Mouse (Mus musculus) kidney, embryonic 16.5 days (tissue): ENCODE data around the gene Igf2bp1. TPM values are rescaled to one million over a fixed set of nuclear protein-coding genes. Genes with fewer than 3 reads are reported as not detected.
A peak's percentile ranks its signal among the peaks of the same experiment; 100 is the strongest.
"Not testable (repeated sequence)": the region's sequence is repeated elsewhere in the genome, so short reads cannot be mapped to it uniquely, and the experiment has no call there.

Experiments used
- ATAC-seq: fragments of 200-750 bp; cut with Nextera tagmentation; 2 replicates; pipeline ENCODE4 v1.8.0; 2017; ENCODE audit warnings: moderate TSS enrichment; ENCODE audit not compliant: low FRiP score, low TSS enrichment
- H3K27ac ChIP-seq: fragments of 300-500 bp; sonication (generic); 2 replicates; pipeline ENCODE4 v1.5.1; 2014; ENCODE audit warnings: low read length
- H3K27me3 ChIP-seq: fragments of 300-500 bp; sonication (generic); 2 replicates; pipeline ENCODE4 v1.6.1; 2014; ENCODE audit warnings: low read length, control low read depth, mixed read lengths; ENCODE audit not compliant: insufficient read depth
- H3K36me3 ChIP-seq: fragments of 300-500 bp; sonication (generic); 2 replicates; pipeline ENCODE4 v1.6.1; 2014; ENCODE audit warnings: low read length, control low read depth, mixed read lengths; ENCODE audit not compliant: insufficient read depth
- H3K4me1 ChIP-seq: fragments of 300-500 bp; sonication (generic); 2 replicates; pipeline ENCODE4 v1.6.1; 2014; ENCODE audit warnings: low read length, control low read depth, mixed read lengths; ENCODE audit not compliant: insufficient read depth
- H3K4me2 ChIP-seq: fragments of 300-500 bp; sonication (generic); replicated peaks from 2 replicates; pipeline ENCODE4 v1.6.1; 2014; ENCODE audit warnings: low read depth, low read length
- H3K4me3 ChIP-seq: fragments of 300-500 bp; sonication (generic); 2 replicates; pipeline ENCODE4 v1.5.1; 2014; ENCODE audit warnings: mild to moderate bottlenecking, low read length
- H3K9ac ChIP-seq: fragments of 300-500 bp; sonication (generic); replicated peaks from 2 replicates; pipeline ENCODE4 v1.6.1; 2014; ENCODE audit warnings: low read length
- H3K9me3 ChIP-seq: fragments of 300-500 bp; sonication (generic); 2 replicates; pipeline ENCODE4 v1.6.1; 2016; ENCODE audit warnings: low read length, control low read depth
- WGBS: fragments of 180-500 bp; shearing (Covaris S2); extraction: QIAGEN DNeasy Blood & Tissue Kit; methylation state at CpG from one replicate; pipeline ENCODE4 v1.1.7; 2014; 5-methylcytosine and 5-hydroxymethylcytosine counted together
- polyA plus RNA-seq: library from polyadenylated mRNA; unstranded; fragments of >200 nt; fragmentation: Nextera tagmentation; extraction: Ambion mirVana; gene quantifications from 2 replicates; pipeline ENCODE4 v1.2.1, GENCODE M21; 2015

Igf2bp1 gene
- polyA plus RNA-seq, 1 experiment from 2014 or later: 57.2 TPM

GRCm38 (mm10) chr11:95939828-95940507 lies 65.8 kb downstream of the Igf2bp1 start:
- H3K27ac ChIP-seq: no peak overlapping the region
- H3K27me3 ChIP-seq: no peaks in the 10 kb centered on the region
- no peak for ATAC-seq
- no peaks in the 10 kb centered on the region for H3K4me1 ChIP-seq
- H3K9ac ChIP-seq: no peak overlapping the region
- H3K36me3 ChIP-seq: no peaks in the 10 kb centered on the region
- H3K9me3 ChIP-seq: no peaks in the 10 kb centered on the region
- 27% methylated on average over 11 of the region's 11 CpGs for WGBS
- H3K4me3 ChIP-seq: no peak overlapping the region
- H3K4me2 ChIP-seq: no peak overlapping the region

DNA sequence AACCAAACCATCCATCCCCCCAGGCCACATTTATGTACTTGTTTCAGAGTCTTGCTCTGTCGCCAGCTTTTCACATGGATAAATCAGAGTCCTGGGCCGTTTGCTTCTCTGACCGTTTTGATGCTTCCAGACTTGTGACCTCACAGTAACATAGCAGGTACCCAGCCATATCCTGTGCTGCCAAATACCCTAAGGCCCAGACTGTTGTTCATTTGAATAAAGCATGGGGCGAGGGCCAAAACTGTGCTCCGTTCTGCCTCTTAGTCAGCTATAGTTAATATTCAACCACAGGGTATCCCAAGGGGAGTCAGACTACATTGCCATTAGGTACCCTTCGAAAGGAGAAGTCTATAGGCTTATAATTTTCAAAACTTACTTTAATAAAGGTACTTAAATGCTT lies 69.3 kb downstream of the Igf2bp1 start:
- Histone ChIP-seq H3K4me2 (no peak overlapping the region), H3K4me1 (no peaks in the 10 kb centered on the region), H3K9ac (no peak overlapping the region), H3K4me3 (no peak overlapping the region), H3K36me3 (no peaks in the 10 kb centered on the region), H3K27ac (no peak overlapping the region), H3K9me3 (no peaks in the 10 kb centered on the region), H3K27me3 (no peaks in the 10 kb centered on the region)
- ATAC-seq: peak; percentile 82
- 70% methylated on average over 6 of the region's 6 CpGs for WGBS

GRCm38 (mm10) chr11:95932168-95932567 lies 73.6 kb downstream of the Igf2bp1 start:
- H3K4me3 ChIP-seq, H3K27me3 ChIP-seq, H3K9me3 ChIP-seq, H3K4me1 ChIP-seq, H3K36me3 ChIP-seq, ATAC-seq, H3K27ac ChIP-seq, H3K9ac ChIP-seq, H3K4me2 ChIP-seq: not testable (repeated sequence)
- WGBS: 91% methylated on average over 8 of the region's 10 CpGs

- no peak overlapping the region for H3K27ac ChIP-seq
- no peak overlapping the region for H3K9ac ChIP-seq
- no peak overlapping the region for H3K4me3 ChIP-seq
- H3K27me3 ChIP-seq: peaks cover 12% of the 10 kb centered on the region; the same call in 1 of the 2 replicates
- no peak for ATAC-seq
- H3K9me3 ChIP-seq: peaks cover 9% of the 10 kb centered on the region; the same call in 1 of the 2 replicates
- no peak overlapping the region for H3K4me2 ChIP-seq
- 70% methylated on average over 4 of the region's 4 CpGs for WGBS
- H3K4me1 ChIP-seq: no peaks in the 10 kb centered on the region
- no peaks in the 10 kb centered on the region for H3K36me3 ChIP-seq
Measured at GRCm38 (mm10) chr11:95926398-95926797, 79.3 kb downstream of the Igf2bp1 start.

- Histone ChIP-seq H3K27me3 (peaks cover 16% of the 10 kb centered on the region; the same call in 1 of the 2 replicates), H3K9me3 (peaks cover 9% of the 10 kb centered on the region; the same call in 1 of the 2 replicates), H3K36me3 (no peaks in the 10 kb centered on the region), H3K27ac (no peak overlapping the region), H3K4me1 (no peaks in the 10 kb centered on the region), H3K4me3 (no peak overlapping the region), H3K4me2 (no peak overlapping the region), H3K9ac (no peak overlapping the region)
- 87% methylated on average over 5 of the region's 5 CpGs for WGBS
- no peak for ATAC-seq
Measured at GRCm38 (mm10) chr11:95925976-95926375, 79.8 kb downstream of the Igf2bp1 start.

DNA sequence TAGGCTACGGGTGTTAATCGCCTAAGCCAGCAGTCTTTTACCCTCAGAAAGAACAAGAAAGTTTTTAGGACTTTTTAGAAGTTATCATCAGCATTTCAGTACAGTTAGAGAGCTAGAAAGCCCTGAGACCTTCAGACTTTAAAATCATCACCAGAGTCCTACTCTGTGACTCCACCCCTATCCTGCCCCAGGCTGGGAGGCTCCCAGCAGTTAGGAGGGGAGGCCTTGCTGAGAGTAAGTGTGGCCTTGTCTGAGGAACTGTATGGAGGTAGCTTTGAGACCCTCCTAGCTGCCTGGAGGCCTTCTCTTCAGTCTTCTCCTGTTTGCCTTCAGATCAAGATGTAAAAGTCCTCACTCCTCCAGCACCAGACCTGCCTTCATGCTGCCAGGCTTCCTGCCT lies 81.5 kb downstream of the Igf2bp1 start:
- H3K27me3 ChIP-seq: peaks cover 32% of the 10 kb centered on the region
- H3K4me1 ChIP-seq: no peaks in the 10 kb centered on the region
- no peak overlapping the region for H3K4me2 ChIP-seq
- H3K36me3 ChIP-seq: no peaks in the 10 kb centered on the region
- no peak overlapping the region for H3K4me3 ChIP-seq
- ATAC-seq: no peak
- H3K9me3 ChIP-seq: peaks cover 9% of the 10 kb centered on the region; the same call in 1 of the 2 replicates
- 22% methylated on average over 2 of the region's 2 CpGs for WGBS
- H3K9ac ChIP-seq: no peak overlapping the region
- no peak overlapping the region for H3K27ac ChIP-seq

DNA sequence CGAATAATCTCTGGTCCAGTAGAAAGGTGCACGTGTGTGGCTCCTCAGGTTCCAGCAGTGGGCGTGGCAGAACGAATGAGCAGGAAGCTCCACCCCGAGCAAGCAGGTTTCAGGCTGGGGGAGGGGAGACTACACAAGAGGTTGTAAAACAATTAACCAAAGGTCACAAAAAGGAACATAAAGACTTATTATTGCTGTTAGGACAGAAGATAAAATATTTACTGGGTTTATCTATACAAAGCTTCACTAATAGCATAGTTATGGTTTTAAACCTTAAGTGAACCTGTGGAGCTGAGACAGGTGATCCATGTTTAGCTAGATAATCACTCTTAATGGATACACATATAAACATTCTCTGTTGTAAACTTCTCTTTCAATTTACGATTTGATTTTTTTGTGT lies 82.3 kb downstream of the Igf2bp1 start:
- not testable (repeated sequence) for H3K9ac ChIP-seq, ATAC-seq, H3K4me1 ChIP-seq, H3K27ac ChIP-seq, H3K36me3 ChIP-seq, H3K4me2 ChIP-seq, H3K4me3 ChIP-seq, H3K9me3 ChIP-seq
- 2% methylated on average over 4 of the region's 6 CpGs for WGBS
- H3K27me3 ChIP-seq: peaks cover 38% of the 10 kb centered on the region

- Histone ChIP-seq H3K4me1 (no peaks in the 10 kb centered on the region), H3K9ac (no peak overlapping the region), H3K9me3 (peaks cover 3% of the 10 kb centered on the region; the same call in 1 of the 2 replicates), H3K27me3 (peaks cover 48% of the 10 kb centered on the region), H3K4me2 (no peak overlapping the region), H3K36me3 (no peaks in the 10 kb centered on the region), H3K27ac (no peak overlapping the region), H3K4me3 (no peak overlapping the region)
- no peak for ATAC-seq
- 64% methylated on average over 12 of the region's 12 CpGs for WGBS
Measured at GRCm38 (mm10) chr11:95921991-95922621, 83.6 kb downstream of the Igf2bp1 start.

DNA sequence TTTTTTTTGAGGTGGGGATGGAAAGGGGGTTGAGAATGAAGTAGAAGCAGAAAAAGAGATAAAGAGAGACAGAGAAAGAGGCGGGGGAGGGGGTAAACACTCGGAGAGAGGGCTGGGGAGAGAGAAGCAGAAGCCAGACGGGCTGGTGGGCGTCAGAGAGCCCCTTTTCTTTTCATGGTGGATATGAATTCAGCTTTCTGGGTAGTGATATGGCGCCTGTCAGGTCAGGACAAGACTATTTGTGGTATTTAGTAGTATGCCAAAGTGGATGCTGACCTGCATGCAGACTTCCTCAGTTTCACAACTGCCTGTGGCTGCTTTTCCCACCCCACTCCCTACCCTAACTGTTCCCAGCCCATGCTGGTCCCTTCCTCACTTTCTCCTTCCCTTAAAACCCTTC lies 89.3 kb downstream of the Igf2bp1 start:
- Histone ChIP-seq H3K27ac (no peak overlapping the region), H3K27me3 (peaks cover 86% of the 10 kb centered on the region), H3K4me3 (no peak overlapping the region), H3K9ac (no peak overlapping the region), H3K4me1 (0 out of 2 replicates have a peak, but pooled peaks cover 8% of the 10 kb centered on the region), H3K4me2 (no peak overlapping the region), H3K36me3 (no peaks in the 10 kb centered on the region), H3K9me3 (no peaks in the 10 kb centered on the region)
- WGBS: 6% methylated on average over 5 of the region's 5 CpGs
- ATAC-seq: no peak
